Mouse (Mus musculus) inflammation-experienced regulatory T-cells, adult 16 weeks (primary cell): Measurements from ENCODE around the gene Usp17la. TPM values are rescaled to one million over a fixed set of nuclear protein-coding genes. Genes with fewer than 3 reads are reported as not detected.

ENCODE experiments used
- polyA plus RNA-seq: library from polyadenylated mRNA; unstranded; fragments of 100-300 nt; shearing (Covaris generic); gene quantifications from one replicate; pipeline ENCODE4 v1.2.1, GENCODE M21; 2017

Gene Usp17la
- polyA plus RNA-seq: not detected

DNA sequence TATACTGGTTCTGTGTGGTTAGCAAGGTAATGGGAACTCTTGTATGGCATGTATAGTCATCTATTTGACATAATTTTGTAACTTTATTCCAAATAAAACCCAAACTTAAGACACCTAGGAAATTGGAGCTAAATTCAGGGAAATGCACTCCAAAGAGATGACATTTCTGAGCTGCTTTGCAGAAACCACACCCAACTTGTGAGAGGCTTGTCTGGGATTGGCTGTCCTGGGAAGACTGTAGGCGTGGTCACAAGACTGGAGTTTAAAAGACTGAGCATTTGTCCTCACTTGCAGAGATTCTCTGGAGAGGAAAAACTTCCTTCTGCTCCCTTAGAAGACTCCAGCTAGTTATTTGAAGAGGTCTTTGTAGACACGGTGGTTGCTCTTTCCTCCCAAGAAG, at the start of gene Usp17la:
Gene Usp17la, plus strand, starts transcription at position 301 of the 400 bp plus-strand sequence.

GRCm38 (mm10) chr7:104842503-104842902, 14.3 kb upstream of the Usp17la start, which contains the start of gene Usp17lb:
Gene Usp17lb (minus strand): TSS chr7:104842603.

GRCm38 (mm10) chr7:104877731-104878130, 20.9 kb downstream of the Usp17la start, which contains the start of gene Olfr665:
Gene Olfr665 (plus strand): TSS chr7:104878031.

GRCm38 (mm10) chr7:104895852-104896251, 39.0 kb downstream of the Usp17la start, which contains the start of gene Olfr666:
Gene Olfr666 (minus strand): TSS chr7:104895952.

Other genes with a start within 250 kb of the Usp17la start
- not detected for gene Olfr656, start 243.1 kb upstream of the Usp17la start, polyA plus RNA-seq
- not detected for gene Olfr657, start 232.2 kb upstream of the Usp17la start, polyA plus RNA-seq
- not detected for gene Olfr658, start 209.7 kb upstream of the Usp17la start, polyA plus RNA-seq
- 0.10 TPM for gene Olfr659, start 190.3 kb upstream of the Usp17la start, polyA plus RNA-seq
- gene Olfr661, start 170.5 kb upstream of the Usp17la start, polyA plus RNA-seq: not detected
- gene Usp17le, start 79.5 kb upstream of the Usp17la start, polyA plus RNA-seq: not detected
- gene Usp17lb, start 14.4 kb upstream of the Usp17la start, polyA plus RNA-seq: not detected
- gene Olfr665, start 21.0 kb downstream of the Usp17la start, polyA plus RNA-seq: not detected
- gene Olfr666, start 38.9 kb downstream of the Usp17la start, polyA plus RNA-seq: not detected
- not detected for gene Olfr667, start 64.5 kb downstream of the Usp17la start, polyA plus RNA-seq
- not detected for gene Olfr668, start 71.0 kb downstream of the Usp17la start, polyA plus RNA-seq
- not detected for gene Olfr669, start 77.2 kb downstream of the Usp17la start, polyA plus RNA-seq
- gene Olfr670, start 105.6 kb downstream of the Usp17la start, polyA plus RNA-seq: not detected
- gene Olfr671, start 122.1 kb downstream of the Usp17la start, polyA plus RNA-seq: not detected
- gene Olfr672, start 145.0 kb downstream of the Usp17la start, polyA plus RNA-seq: not detected
- not detected for gene Olfr675, start 171.5 kb downstream of the Usp17la start, polyA plus RNA-seq
- gene Olfr676, start 175.7 kb downstream of the Usp17la start, polyA plus RNA-seq: not detected
- not detected for gene Olfr677, start 194.4 kb downstream of the Usp17la start, polyA plus RNA-seq
- not detected for gene Olfr678, start 207.5 kb downstream of the Usp17la start, polyA plus RNA-seq
- gene Olfr679, start 224.2 kb downstream of the Usp17la start, polyA plus RNA-seq: not detected
- not detected for gene Olfr680-ps1, start 235.8 kb downstream of the Usp17la start, polyA plus RNA-seq